In the genomic region with DNA sequence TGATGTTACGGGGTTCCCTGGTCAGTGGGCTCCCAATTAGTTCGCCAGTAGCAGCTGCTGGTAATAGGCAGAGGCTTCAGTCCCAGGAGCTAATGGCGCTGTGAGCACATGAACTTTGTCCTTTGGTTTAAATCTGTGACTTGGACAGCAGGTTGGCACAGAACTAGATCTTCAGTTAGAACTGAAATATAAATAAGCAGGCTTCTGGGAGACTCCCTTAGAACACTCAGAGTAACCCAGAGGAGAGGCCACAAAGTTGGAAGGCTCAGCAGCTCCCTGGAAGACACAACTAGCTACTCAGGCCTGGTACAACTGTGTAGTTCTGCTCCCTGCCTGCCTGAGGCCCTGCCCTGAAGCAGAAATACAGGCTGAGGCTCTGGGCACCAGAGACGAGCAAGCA, we compare ENCODE assay signal across 12 mouse cellular contexts.
DNase-seq lines count a peak whose midpoint lies in the region; ATAC-seq and TF ChIP-seq lines count a peak whose summit lies in the region.
"Had no signal": no experiment of that assay in that cellular context is flagged by ENCODE, and none has a peak within 500 bp of the region (broad histone marks: within the 10 kb centered on the region; RNA-seq: fewer than 3 reads in every experiment).

No protein-coding gene starts in this region.

- H3K9ac ChIP-seq in forebrain, embryonic 15.5 days (replicated peaks) = no peak overlapping the region
- H3K9ac ChIP-seq in forebrain, postnatal 0 days = no peak overlapping the region
- H3K9ac ChIP-seq in midbrain, embryonic 12.5 days (replicated peaks) = no peak overlapping the region; the same call in 1 of the 2 replicates
- H3K9ac ChIP-seq in midbrain, embryonic 16.5 days (ENCODE audit: low read depth, low read length) = no peak overlapping the region
- H3K9ac ChIP-seq in neural tube, embryonic 15.5 days (replicated peaks) = no peak overlapping the region
- H3K9ac ChIP-seq: embryonic facial prominence, embryonic 13.5 days had no signal

- ATAC-seq in forebrain, embryonic 15.5 days (replicated peaks) = no peak; the same call in 1 of the 2 replicates
- no peak for ATAC-seq in forebrain, postnatal 0 days
- ATAC-seq in midbrain, embryonic 12.5 days (ENCODE audit: low FRiP score, low read depth) = no peak
- ATAC-seq in midbrain, embryonic 16.5 days = no peak
- no peak for ATAC-seq in neural tube, embryonic 15.5 days (ENCODE audit: low FRiP score)
- ATAC-seq in monocyte, adult 5-6 weeks (replicated peaks; ENCODE audit: insufficient number of reproducible peaks, low FRiP score, low TSS enrichment, poor library complexity, severe bottlenecking) = no peak

- H3K9me3 ChIP-seq in forebrain, embryonic 15.5 days = no peaks in the 10 kb centered on the region
- H3K9me3 ChIP-seq in forebrain, postnatal 0 days (ENCODE audit: low read length) = no peaks in the 10 kb centered on the region
- H3K9me3 ChIP-seq in midbrain, embryonic 12.5 days = no peaks in the 10 kb centered on the region
- H3K9me3 ChIP-seq in midbrain, embryonic 16.5 days (replicated peaks; ENCODE audit: control insufficient read depth, low read length, poor library complexity, severe bottlenecking) = no peaks in the 10 kb centered on the region
- H3K9me3 ChIP-seq in neural tube, embryonic 15.5 days (replicated peaks) = no peaks in the 10 kb centered on the region
- H3K9me3 ChIP-seq: embryonic facial prominence, embryonic 13.5 days had no signal

- no peak overlapping the region for H3K4me3 ChIP-seq in forebrain, embryonic 15.5 days
- no peak overlapping the region for H3K4me3 ChIP-seq in forebrain, postnatal 0 days (ENCODE audit: low read depth, low read length)
- H3K4me3 ChIP-seq in midbrain, embryonic 12.5 days = no peak overlapping the region
- no peak overlapping the region for H3K4me3 ChIP-seq in midbrain, embryonic 16.5 days (ENCODE audit: low read depth, low read length)
- no peak overlapping the region for H3K4me3 ChIP-seq in neural tube, embryonic 15.5 days (replicated peaks)
- H3K4me3 ChIP-seq: embryonic facial prominence, embryonic 13.5 days had no signal

- peak overlapping the region; percentile 26; the same call in 1 of the 2 replicates for H3K27ac ChIP-seq in forebrain, embryonic 15.5 days (replicated peaks)
- H3K27ac ChIP-seq in forebrain, postnatal 0 days (ENCODE audit: low read depth, low read length) = no peak overlapping the region
- H3K27ac ChIP-seq in midbrain, embryonic 12.5 days (replicated peaks) = peak overlapping the region; percentile 60
- H3K27ac ChIP-seq in midbrain, embryonic 16.5 days (ENCODE audit: low read length) = no peak overlapping the region
- peak overlapping the region; percentile 58 for H3K27ac ChIP-seq in neural tube, embryonic 15.5 days (replicated peaks)
- H3K27ac ChIP-seq: embryonic facial prominence, embryonic 13.5 days had no signal

- H3K4me1 ChIP-seq in forebrain, embryonic 15.5 days = peaks cover 37% of the 10 kb centered on the region
- no peaks in the 10 kb centered on the region for H3K4me1 ChIP-seq in forebrain, postnatal 0 days (ENCODE audit: insufficient read depth)
- H3K4me1 ChIP-seq in midbrain, embryonic 12.5 days = peaks cover 54% of the 10 kb centered on the region
- H3K4me1 ChIP-seq in midbrain, embryonic 16.5 days (ENCODE audit: control insufficient read depth, insufficient read depth, low read length) = peaks cover 10% of the 10 kb centered on the region
- H3K4me1 ChIP-seq in neural tube, embryonic 15.5 days = peaks cover 48% of the 10 kb centered on the region

- WGBS in forebrain, embryonic 15.5 days = 56% methylated on average over 4 of the region's 4 CpGs
- 68% methylated on average over 4 of the region's 4 CpGs for WGBS in forebrain, postnatal 0 days
- WGBS in midbrain, embryonic 12.5 days = 77% methylated on average over 4 of the region's 4 CpGs
- WGBS in midbrain, embryonic 16.5 days = 64% methylated on average over 4 of the region's 4 CpGs
- WGBS in neural tube, embryonic 15.5 days = 47% methylated on average over 4 of the region's 4 CpGs

- no peaks in the 10 kb centered on the region for H3K27me3 ChIP-seq in forebrain, embryonic 15.5 days
- H3K27me3 ChIP-seq in forebrain, postnatal 0 days (ENCODE audit: insufficient read depth, low read length) = no peaks in the 10 kb centered on the region
- no peaks in the 10 kb centered on the region for H3K27me3 ChIP-seq in midbrain, embryonic 12.5 days
- no peaks in the 10 kb centered on the region for H3K27me3 ChIP-seq in midbrain, embryonic 16.5 days (ENCODE audit: control insufficient read depth, insufficient read depth, low read depth, low read length)
- H3K27me3 ChIP-seq in neural tube, embryonic 15.5 days (replicated peaks) = no peaks in the 10 kb centered on the region
- H3K27me3 ChIP-seq: embryonic facial prominence, embryonic 13.5 days had no signal

- H3K36me3 ChIP-seq in forebrain, embryonic 15.5 days = no peaks in the 10 kb centered on the region
- no peaks in the 10 kb centered on the region for H3K36me3 ChIP-seq in forebrain, postnatal 0 days (ENCODE audit: insufficient read depth)
- 0 out of 2 replicates have a peak, but pooled peaks cover 2% of the 10 kb centered on the region for H3K36me3 ChIP-seq in midbrain, embryonic 12.5 days
- H3K36me3 ChIP-seq in midbrain, embryonic 16.5 days (ENCODE audit: control insufficient read depth, insufficient read depth, low read length) = peaks cover 3% of the 10 kb centered on the region; the same call in 1 of the 2 replicates
- H3K36me3 ChIP-seq in neural tube, embryonic 15.5 days = 0 out of 2 replicates have a peak, but pooled peaks cover 4% of the 10 kb centered on the region

- DNase-seq in forebrain, postnatal 0 days = no peak
- DNase-seq in kidney, adult 9 months = peak; percentile 83
- DNase-seq in right cerebral cortex, adult 18-20 months = no peak
- DNase-seq: cerebellum, adult 8-10 months; lung, adult 2 months; thymus, postnatal 36 days had no signal

- no peak overlapping the region for H3K4me2 ChIP-seq in forebrain, embryonic 15.5 days (replicated peaks)
- no peak overlapping the region for H3K4me2 ChIP-seq in forebrain, postnatal 0 days (ENCODE audit: low read depth)
- H3K4me2 ChIP-seq in midbrain, embryonic 12.5 days (replicated peaks) = no peak overlapping the region
- no peak overlapping the region for H3K4me2 ChIP-seq in midbrain, embryonic 16.5 days (ENCODE audit: low read length)
- no peak overlapping the region for H3K4me2 ChIP-seq in neural tube, embryonic 15.5 days
- H3K4me2 ChIP-seq: embryonic facial prominence, embryonic 13.5 days had no signal

- no peak for TF ChIP-seq CTCF in forebrain, postnatal 0 days (IDR thresholded peaks at IDR 0.05; ENCODE audit: low read depth)

Comparison
In these comparisons a context has a peak if more than half of its experiments do, and no peak if none do; other contexts are left out.
1. H3K27ac ChIP-seq: peak in forebrain, embryonic 15.5 days (single experiment), midbrain, embryonic 12.5 days (single experiment) and neural tube, embryonic 15.5 days (single experiment); none in forebrain, postnatal 0 days (single experiment) and midbrain, embryonic 16.5 days (single experiment).